Mouse (Mus musculus) lung, postnatal 0 days (tissue): ENCODE results near the gene Lpcat1. TPM values are rescaled to one million over a fixed set of nuclear protein-coding genes. Genes with fewer than 3 reads are reported as not detected.

Source experiments
- ATAC-seq: fragments of 200-750 bp; cut with Nextera tagmentation; 2 replicates; pipeline ENCODE4 v1.8.0; 2017; ENCODE audit warnings: moderate library complexity
- DNase-seq: peaks from one replicate; pipeline ENCODE4 v3.0.0-alpha.2; 2016; ENCODE audit warnings: low spot score
- H3K27ac ChIP-seq: fragments of 300-500 bp; sonication (generic); 2 replicates; pipeline ENCODE4 v1.5.1; 2014; ENCODE audit warnings: antibody characterized with exemption, mild to moderate bottlenecking, low read length, mixed read lengths
- H3K27me3 ChIP-seq: fragments of 300-500 bp; sonication (generic); replicated peaks from 2 replicates; pipeline ENCODE4 v1.6.1; 2014; ENCODE audit warnings: low read length, mixed read lengths; ENCODE audit not compliant: insufficient read depth
- H3K36me3 ChIP-seq: fragments of 300-500 bp; sonication (generic); 2 replicates; pipeline ENCODE4 v1.6.1; 2014; ENCODE audit warnings: low read length, mixed read lengths; ENCODE audit not compliant: insufficient read depth
- H3K4me1 ChIP-seq: fragments of 300-500 bp; sonication (generic); 2 replicates; pipeline ENCODE4 v1.6.1; 2014; ENCODE audit warnings: antibody characterized with exemption, low read depth, low read length, mixed read lengths; ENCODE audit not compliant: insufficient read depth
- H3K4me2 ChIP-seq: fragments of 300-500 bp; sonication (generic); replicated peaks from 2 replicates; pipeline ENCODE4 v1.6.1; 2014; ENCODE audit warnings: low read depth, mild to moderate bottlenecking, low read length, moderate library complexity, mixed read lengths
- H3K4me3 ChIP-seq: fragments of 300-500 bp; sonication (generic); 2 replicates; pipeline ENCODE4 v1.5.1; 2014; ENCODE audit warnings: low read depth, low read length
- H3K9ac ChIP-seq: fragments of 300-500 bp; sonication (generic); replicated peaks from 2 replicates; pipeline ENCODE4 v1.6.1; 2014; ENCODE audit warnings: low read depth, mild to moderate bottlenecking
- H3K9me3 ChIP-seq: fragments of 300-500 bp; sonication (generic); 2 replicates; pipeline ENCODE4 v1.6.1; 2016; ENCODE audit warnings: low read length, mixed read lengths
- CTCF ChIP-seq: IDR thresholded peaks from 2 replicates; pipeline ENCODE4 v1.5.1; 2016; ENCODE audit warnings: antibody characterized with exemption, mild to moderate bottlenecking
- EP300 ChIP-seq: IDR thresholded peaks from 2 replicates; pipeline ENCODE4 v1.6.1; 2016; ENCODE audit warnings: antibody characterized with exemption, mild to moderate bottlenecking, control low read depth
- WGBS: fragments of 180-500 bp; shearing (Covaris S2); extraction: QIAGEN DNeasy Blood & Tissue Kit; methylation state at CpG from one replicate; pipeline ENCODE4 v1.1.7; 2014; 5-methylcytosine and 5-hydroxymethylcytosine counted together
- polyA plus RNA-seq: library from polyadenylated mRNA; unstranded; fragments of >200 nt; fragmentation: Nextera tagmentation; extraction: Ambion mirVana; gene quantifications from 2 replicates; pipeline ENCODE4 v1.2.1, GENCODE M21; 2015

Lpcat1 gene
- polyA plus RNA-seq, 1 experiment from 2014 or later, result 368 TPM

GRCm38 (mm10) chr13:73488707-73489106, 21.7 kb downstream of the Lpcat1 start:
- no peak overlapping the region for H3K27ac ChIP-seq
- ATAC-seq (no peak), DNase-seq (no peak)
- H3K27me3 ChIP-seq, result no peaks in the 10 kb centered on the region
- peaks cover 6% of the 10 kb centered on the region; the same call in 1 of the 2 replicates for H3K4me1 ChIP-seq
- no peak overlapping the region for H3K4me3 ChIP-seq
- peaks cover 27% of the 10 kb centered on the region for H3K36me3 ChIP-seq
- 63% methylated on average over 9 of the region's 9 CpGs for WGBS
- no peak overlapping the region for H3K4me2 ChIP-seq
- H3K9me3 ChIP-seq, result no peaks in the 10 kb centered on the region
- TF ChIP-seq EP300 (no peak), CTCF (no peak)
- no peak overlapping the region for H3K9ac ChIP-seq

DNA sequence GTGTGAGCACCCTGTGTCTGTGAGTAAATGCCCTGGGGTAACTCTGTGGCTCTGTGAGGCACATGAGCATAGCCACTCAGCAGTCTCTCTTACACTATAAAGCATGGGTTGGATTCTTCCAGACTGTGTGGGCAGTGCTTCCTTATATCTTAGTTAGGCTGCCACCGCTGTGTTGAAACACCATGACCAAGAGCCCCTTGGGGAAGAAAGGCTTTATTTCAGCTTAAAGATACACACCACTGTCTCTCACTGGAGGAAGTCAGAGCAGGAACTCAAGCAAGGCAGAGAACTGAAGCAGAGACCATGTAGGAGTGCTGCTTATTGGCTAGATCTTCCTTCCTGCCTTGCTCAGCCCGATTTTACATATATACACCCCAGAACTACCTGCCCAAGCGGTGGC, 23.0 kb downstream of the Lpcat1 start:
- peaks cover 37% of the 10 kb centered on the region for H3K36me3 ChIP-seq
- no peak for TF ChIP-seq EP300
- no peak overlapping the region for H3K4me2 ChIP-seq
- ATAC-seq (peak; percentile 32; the same call in 1 of the 2 replicates), DNase-seq (no peak)
- H3K9me3 ChIP-seq, result no peaks in the 10 kb centered on the region
- no peak overlapping the region for H3K4me3 ChIP-seq
- no peak overlapping the region for H3K9ac ChIP-seq
- H3K27me3 ChIP-seq, result no peaks in the 10 kb centered on the region
- no peak overlapping the region for H3K27ac ChIP-seq
- WGBS, result 78% methylated on average over 3 of the region's 3 CpGs
- H3K4me1 ChIP-seq, result 0 out of 2 replicates have a peak, but pooled peaks cover 3% of the 10 kb centered on the region

- 0 out of 2 replicates have a peak, but pooled peaks cover 3% of the 10 kb centered on the region for H3K4me1 ChIP-seq
- H3K9me3 ChIP-seq, result no peaks in the 10 kb centered on the region
- H3K27ac ChIP-seq, result no peak overlapping the region
- ATAC-seq (no peak), DNase-seq (no peak)
- H3K4me2 ChIP-seq, result no peak overlapping the region
- WGBS, result 62% methylated on average over 8 of the region's 8 CpGs
- TF ChIP-seq CTCF (no peak), EP300 (no peak)
- no peak overlapping the region for H3K9ac ChIP-seq
- H3K4me3 ChIP-seq, result no peak overlapping the region
- peaks cover 44% of the 10 kb centered on the region for H3K36me3 ChIP-seq
- H3K27me3 ChIP-seq, result no peaks in the 10 kb centered on the region
Observed at GRCm38 (mm10) chr13:73490564-73491170, 23.7 kb downstream of the Lpcat1 start.

GRCm38 (mm10) chr13:73493183-73493582, 26.2 kb downstream of the Lpcat1 start:
- no peaks in the 10 kb centered on the region for H3K27me3 ChIP-seq
- WGBS, result 86% methylated on average over 4 of the region's 4 CpGs
- no peak overlapping the region for H3K27ac ChIP-seq
- 0 out of 2 replicates have a peak, but pooled peaks cover 3% of the 10 kb centered on the region for H3K4me1 ChIP-seq
- H3K36me3 ChIP-seq, result peaks cover 48% of the 10 kb centered on the region
- ATAC-seq, result no peak
- no peak overlapping the region for H3K4me3 ChIP-seq
- no peak overlapping the region for H3K4me2 ChIP-seq
- no peak overlapping the region for H3K9ac ChIP-seq
- no peak for DNase-seq
- no peak for TF ChIP-seq CTCF
- no peak for TF ChIP-seq EP300
- no peaks in the 10 kb centered on the region for H3K9me3 ChIP-seq

DNA sequence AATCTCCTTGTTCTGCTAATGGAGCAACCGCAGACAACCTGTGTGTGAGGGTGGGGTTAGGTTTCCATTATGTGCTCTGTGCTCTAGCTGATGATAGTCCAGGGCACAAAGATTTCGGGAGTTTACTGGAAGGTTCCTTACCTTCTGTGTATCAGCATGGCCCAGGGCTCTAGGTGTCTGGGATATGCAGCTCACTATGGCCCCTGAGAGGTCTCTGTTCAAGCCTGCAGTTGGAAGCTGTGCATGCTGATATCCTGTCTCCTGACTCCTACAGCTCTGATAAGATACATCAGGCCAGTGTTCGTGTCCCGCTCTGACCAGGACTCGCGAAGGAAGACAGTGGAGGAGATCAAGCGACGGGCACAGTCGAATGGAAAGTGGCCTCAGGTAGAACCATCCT, 27.5 kb downstream of the Lpcat1 start:
- no peak for TF ChIP-seq CTCF
- no peak for TF ChIP-seq EP300
- ATAC-seq, result no peak
- no peak for DNase-seq
- WGBS, result 92% methylated on average over 9 of the region's 9 CpGs
- H3K4me2 ChIP-seq, result no peak overlapping the region
- H3K27me3 ChIP-seq, result no peaks in the 10 kb centered on the region
- H3K27ac ChIP-seq, result no peak overlapping the region
- H3K4me1 ChIP-seq, result 0 out of 2 replicates have a peak, but pooled peaks cover 3% of the 10 kb centered on the region
- H3K9ac ChIP-seq, result no peak overlapping the region
- no peak overlapping the region for H3K4me3 ChIP-seq
- H3K36me3 ChIP-seq, result peaks cover 49% of the 10 kb centered on the region
- H3K9me3 ChIP-seq, result no peaks in the 10 kb centered on the region

GRCm38 (mm10) chr13:73496137-73496536, 29.1 kb downstream of the Lpcat1 start:
- Histone ChIP-seq H3K27ac (no peak overlapping the region), H3K27me3 (no peaks in the 10 kb centered on the region), H3K36me3 (peaks cover 42% of the 10 kb centered on the region), H3K9me3 (no peaks in the 10 kb centered on the region), H3K4me3 (no peak overlapping the region), H3K4me1 (no peaks in the 10 kb centered on the region), H3K9ac (no peak overlapping the region), H3K4me2 (no peak overlapping the region)
- DNase-seq (no peak), ATAC-seq (no peak)
- TF ChIP-seq CTCF, result no peak
- no peak for TF ChIP-seq EP300
- 46% methylated on average over 2 of the region's 2 CpGs for WGBS
